Mouse (Mus musculus) G1E (cell line): ENCODE measurements around the gene Nfkbid.

Source experiments
- CTCF ChIP-seq: IDR thresholded peaks from 2 replicates; pipeline ENCODE4 v1.5.1; 2012; ENCODE audit warnings: low read depth, low read length, inconsistent platforms, mixed read lengths
- GATA1 ChIP-seq: IDR thresholded peaks from 2 replicates; pipeline ENCODE4 v1.6.1; 2012; ENCODE audit warnings: borderline replicate concordance, low read length, inconsistent platforms, mixed read lengths
- POLR2AphosphoS5 ChIP-seq: IDR thresholded peaks from 2 replicates; pipeline ENCODE4 v1.6.1; 2012; ENCODE audit warnings: low read depth, low read length, inconsistent platforms; ENCODE audit not compliant: insufficient replicate concordance
- TAL1 ChIP-seq: conservative IDR thresholded peaks from 2 replicates; pipeline ENCODE4 v1.6.1; 2012; ENCODE audit warnings: low read depth, low read length, inconsistent platforms, mixed read lengths

DNA sequence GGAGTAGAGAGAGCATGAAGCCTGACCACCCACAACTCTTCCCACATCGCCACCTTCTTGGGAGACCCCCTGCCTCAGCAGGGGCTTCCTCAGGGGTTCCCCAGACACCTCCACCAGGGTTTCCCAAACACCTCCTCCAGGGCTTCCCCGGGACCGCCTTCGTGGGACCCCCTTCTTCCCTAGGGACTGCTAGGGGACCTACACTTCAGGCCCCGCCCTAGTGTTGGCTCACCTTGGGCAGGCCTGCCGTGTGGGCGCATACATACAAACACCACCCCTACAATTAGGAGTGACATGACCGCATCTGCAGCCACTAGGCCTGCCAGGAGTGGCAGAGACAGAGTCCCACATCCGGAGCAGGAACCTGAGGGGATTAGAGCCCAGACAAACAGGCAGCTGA is 3.7 kb upstream of the Nfkbid start:
- TF ChIP-seq CTCF (no peak), GATA1 (no peak), POLR2AphosphoS5 (no peak), TAL1 (no peak)
